Mouse (Mus musculus) neural tube, embryonic 10.5 days (tissue): ENCODE measurements at regions not wholly inside any gene's neighbourhood (a gene's known extent, or its start where the extent isn't known, plus 50 kb on each side); places are given as distances from the start of the nearest gene placed in this dataset.
A peak's percentile ranks its signal among the peaks of the same experiment; 100 is the strongest.
"Not testable (repeated sequence)": the region's sequence is repeated elsewhere in the genome, so short reads cannot be mapped to it uniquely, and the experiment has no call there.

ENCODE experiments used
- DNase-seq: peaks from one replicate; pipeline ENCODE4 v3.0.0-alpha.2; 2017; ENCODE audit warnings: low spot score; ENCODE audit errors: extremely low spot score

DNA sequence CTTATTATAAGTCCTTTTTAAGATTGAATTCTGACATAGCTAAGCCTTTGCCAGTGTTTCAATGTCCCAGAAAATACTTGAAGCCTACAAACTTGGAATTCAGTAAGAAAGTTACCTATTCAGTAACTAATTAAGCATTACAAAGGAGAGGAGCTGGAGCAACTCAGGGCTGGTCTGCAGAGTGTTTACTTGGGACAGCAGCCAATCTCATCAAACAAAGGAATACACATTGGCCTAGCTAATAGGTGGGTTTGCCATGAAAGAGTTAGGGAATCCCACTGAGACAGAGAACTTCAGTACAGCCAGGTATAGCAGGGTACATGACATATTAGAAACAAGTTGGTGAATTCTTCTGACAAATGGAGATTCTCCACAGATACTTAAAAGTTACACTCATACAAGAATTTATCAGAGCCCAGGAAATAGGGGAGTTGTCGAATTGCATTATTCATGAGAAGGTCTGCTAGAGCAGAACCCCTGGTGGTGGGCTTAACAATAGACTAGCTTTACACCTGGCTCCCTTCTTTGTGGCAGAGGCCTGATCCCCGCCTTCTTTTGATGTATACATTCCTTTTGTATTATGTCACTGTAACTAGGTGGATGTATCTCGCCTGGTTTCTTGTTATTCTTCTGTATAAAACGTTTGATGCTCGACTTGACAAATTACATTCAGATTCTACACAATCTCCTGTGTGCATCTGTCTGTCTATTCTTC, 525.2 kb downstream of the 4930447F04Rik start:
- DNase-seq = not testable (repeated sequence)

DNA sequence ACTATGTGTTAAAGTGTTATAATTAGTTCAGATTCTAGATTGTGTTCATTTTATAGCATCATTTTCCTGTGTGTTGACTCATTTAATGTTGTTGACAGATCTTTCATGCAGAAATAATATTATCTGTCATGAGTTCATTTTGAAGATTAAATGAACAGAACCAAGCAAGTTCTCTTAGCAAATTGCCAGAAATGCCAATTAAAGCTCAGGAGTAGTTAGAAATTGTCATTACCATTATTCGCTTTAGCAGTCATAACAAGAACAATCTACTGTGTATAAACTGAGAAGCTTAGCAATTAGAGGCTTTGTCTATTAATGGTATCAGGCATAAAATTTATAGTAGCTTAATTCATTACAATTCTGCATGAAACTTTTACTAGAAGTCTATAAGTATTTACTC, 534.2 kb downstream of the 4930447F04Rik start:
- DNase-seq = no peak

DNA sequence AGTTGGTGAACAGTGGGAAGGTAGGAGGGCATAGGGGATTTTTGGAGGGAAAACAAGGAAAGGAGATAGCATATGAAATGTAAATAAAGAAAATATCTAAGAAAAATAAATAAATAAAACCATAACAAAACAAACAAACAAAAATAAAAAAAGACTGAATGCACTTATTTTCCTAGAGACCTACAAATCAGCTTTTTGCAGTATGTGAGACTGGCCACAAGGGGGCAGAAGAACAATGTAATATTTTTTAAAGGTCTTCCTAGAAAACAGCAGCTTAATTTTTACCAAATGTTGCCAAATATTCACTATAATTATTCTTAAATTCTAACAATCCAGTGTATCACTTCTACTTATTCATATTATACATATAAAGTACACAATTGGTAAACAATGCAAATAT, 569.4 kb downstream of the 4930447F04Rik start:
- DNase-seq = peak; percentile 13

DNA sequence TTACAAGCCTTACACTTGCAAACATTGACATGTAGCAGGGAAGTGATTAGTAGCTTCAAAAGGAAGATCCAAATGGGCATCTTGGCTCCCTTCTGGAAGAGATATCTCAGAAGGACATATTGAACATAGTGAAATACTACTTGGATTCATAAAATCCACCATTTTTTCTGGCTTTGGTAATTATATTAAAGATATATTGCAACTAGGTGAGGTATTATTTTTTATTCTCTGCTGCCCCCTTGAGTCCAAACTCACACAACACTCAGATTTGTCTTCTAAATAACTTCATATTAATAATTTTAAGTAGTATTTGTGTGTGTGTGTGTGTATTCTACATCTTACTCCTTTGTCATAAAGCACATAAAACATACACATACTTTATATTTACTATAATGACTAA, 588.5 kb downstream of the 4930447F04Rik start:
- no peak for DNase-seq
